11 mouse cellular contexts compared by ENCODE assay signal in genomic region chr15:78409570-78410052, GRCm38 (mm10). TPM values are rescaled to one million over a fixed set of nuclear protein-coding genes. Genes with fewer than 3 reads are reported as not detected.
DNase-seq lines count a peak whose midpoint lies in the region; ATAC-seq and TF ChIP-seq lines count a peak whose summit lies in the region.
"Had no signal": no experiment of that assay in that cellular context is flagged by ENCODE, and none has a peak within 500 bp of the region (broad histone marks: within the 10 kb centered on the region; RNA-seq: fewer than 3 reads in every experiment).

No protein-coding gene starts in this region.

- peak overlapping the region; percentile 21; the same call in 1 of the 2 replicates for H3K4me3 ChIP-seq in heart, postnatal 0 days (ENCODE audit: low read depth, low read length)
- no peak overlapping the region for H3K4me3 ChIP-seq in heart, adult 2 months
- peak overlapping the region; percentile 14; the same call in 1 of the 2 replicates for H3K4me3 ChIP-seq in hindbrain, embryonic 14.5 days (replicated peaks; ENCODE audit: low read length)
- H3K4me3 ChIP-seq in limb, embryonic 13.5 days, result peak overlapping the region; percentile 29
- H3K4me3 ChIP-seq in stomach, embryonic 14.5 days (ENCODE audit: low read depth, low read length), result peak overlapping the region; percentile 17

- no peak for DNase-seq in heart, postnatal 0 days (ENCODE audit: low spot score)
- DNase-seq in heart, adult 2 months, result no peak
- DNase-seq in hindbrain, embryonic 14.5 days (ENCODE audit: low spot score), result no peak
- DNase-seq in urinary bladder, postnatal 25 days (ENCODE audit: low spot score), result no peak
- no peak for DNase-seq in gastrocnemius, postnatal 4 days (ENCODE audit: low spot score in 2 of 2)
- no peak for DNase-seq in left cerebral cortex, adult 9 months (ENCODE audit: low spot score in 2 of 2)
- DNase-seq: cerebellum, adult 18-20 months; left cerebral cortex, postnatal 4 days had no signal

- no peaks in the 10 kb centered on the region for H3K79me2 ChIP-seq in heart, adult 2 months (replicated peaks; ENCODE audit: control insufficient read depth, insufficient read depth, low read length)

- no peak for TF ChIP-seq EP300 in heart, postnatal 0 days (IDR thresholded peaks at IDR 0.05; ENCODE audit: low read depth)
- TF ChIP-seq EP300 in heart, adult 2 months (IDR thresholded peaks at IDR 0.05; ENCODE audit: insufficient read depth, low read depth, low read length), result no peak

- WGBS in heart, postnatal 0 days, result 38% methylated on average over 12 of the region's 12 CpGs
- 69% methylated on average over 12 of the region's 12 CpGs for WGBS in heart, adult 2 months
- WGBS in hindbrain, embryonic 14.5 days, result 8% methylated on average over 12 of the region's 12 CpGs
- WGBS in limb, embryonic 13.5 days, result 7% methylated on average over 12 of the region's 12 CpGs
- 17% methylated on average over 12 of the region's 12 CpGs for WGBS in stomach, embryonic 14.5 days

- no peak for ATAC-seq in heart, postnatal 0 days (ENCODE audit: insufficient read depth, low read depth)
- no peak for ATAC-seq in hindbrain, embryonic 14.5 days (ENCODE audit: low FRiP score)
- ATAC-seq in limb, embryonic 13.5 days (ENCODE audit: low FRiP score, low read depth), result no peak
- ATAC-seq in stomach, embryonic 14.5 days (ENCODE audit: insufficient number of reproducible peaks, insufficient read depth, low FRiP score, low read depth), result no peak

- no peak overlapping the region for H3K27ac ChIP-seq in heart, postnatal 0 days (ENCODE audit: low read depth)
- H3K27ac ChIP-seq in heart, adult 2 months, result no peak overlapping the region
- no peak overlapping the region for H3K27ac ChIP-seq in hindbrain, embryonic 14.5 days
- H3K27ac ChIP-seq in limb, embryonic 13.5 days, result no peak overlapping the region
- H3K27ac ChIP-seq in stomach, embryonic 14.5 days (ENCODE audit: low read length), result no peak overlapping the region

- H3K36me3 ChIP-seq in heart, postnatal 0 days (replicated peaks; ENCODE audit: control insufficient read depth, insufficient read depth, low read length), result 0 out of 2 replicates have a peak, but pooled peaks cover 4% of the 10 kb centered on the region
- H3K36me3 ChIP-seq in heart, adult 2 months (ENCODE audit: control insufficient read depth, insufficient read depth, low read length), result no peaks in the 10 kb centered on the region
- H3K36me3 ChIP-seq in hindbrain, embryonic 14.5 days (replicated peaks; ENCODE audit: control insufficient read depth, insufficient read depth), result peaks cover 7% of the 10 kb centered on the region
- peaks cover 7% of the 10 kb centered on the region; the same call in 1 of the 2 replicates for H3K36me3 ChIP-seq in limb, embryonic 13.5 days
- no peaks in the 10 kb centered on the region; the same call in 1 of the 2 replicates for H3K36me3 ChIP-seq in stomach, embryonic 14.5 days (ENCODE audit: control insufficient read depth, insufficient read depth, low read length)

- TF ChIP-seq CTCF in heart, postnatal 0 days (IDR thresholded peaks at IDR 0.05; ENCODE audit: low read depth), result no peak
- no peak for TF ChIP-seq CTCF in heart, adult 2 months (IDR thresholded peaks at IDR 0.05)

- no peaks in the 10 kb centered on the region for H3K9me3 ChIP-seq in heart, postnatal 0 days (replicated peaks; ENCODE audit: control insufficient read depth, low read length)
- H3K9me3 ChIP-seq in hindbrain, embryonic 14.5 days (ENCODE audit: control insufficient read depth, low read length), result no peaks in the 10 kb centered on the region
- H3K9me3 ChIP-seq in limb, embryonic 13.5 days, result no peaks in the 10 kb centered on the region
- no peaks in the 10 kb centered on the region for H3K9me3 ChIP-seq in stomach, embryonic 14.5 days (ENCODE audit: control insufficient read depth, low read depth, low read length)

- H3K9ac ChIP-seq in heart, postnatal 0 days (replicated peaks; ENCODE audit: low read depth, low read length), result no peak overlapping the region
- H3K9ac ChIP-seq in heart, adult 2 months (ENCODE audit: low read depth, low read length), result no peak overlapping the region
- no peak overlapping the region; the same call in 1 of the 2 replicates for H3K9ac ChIP-seq in hindbrain, embryonic 14.5 days
- H3K9ac ChIP-seq in limb, embryonic 13.5 days, result peak overlapping the region; percentile 43
- no peak overlapping the region for H3K9ac ChIP-seq in stomach, embryonic 14.5 days (replicated peaks; ENCODE audit: low read depth, low read length)

- H3K4me1 ChIP-seq in heart, postnatal 0 days (ENCODE audit: control insufficient read depth, insufficient read depth), result peaks cover 31% of the 10 kb centered on the region
- H3K4me1 ChIP-seq in heart, adult 2 months (ENCODE audit: control insufficient read depth, insufficient read depth, low read length), result peaks cover 8% of the 10 kb centered on the region
- peaks cover 31% of the 10 kb centered on the region for H3K4me1 ChIP-seq in hindbrain, embryonic 14.5 days (replicated peaks; ENCODE audit: control insufficient read depth, insufficient read depth, low read length)
- H3K4me1 ChIP-seq in limb, embryonic 13.5 days, result peaks cover 31% of the 10 kb centered on the region
- H3K4me1 ChIP-seq in stomach, embryonic 14.5 days (ENCODE audit: control insufficient read depth, insufficient read depth, low read length), result peaks cover 20% of the 10 kb centered on the region; the same call in 1 of the 2 replicates

- H3K4me2 ChIP-seq in heart, postnatal 0 days (ENCODE audit: low read depth, low read length), result peak overlapping the region; percentile 39; the same call in 1 of the 2 replicates
- peak overlapping the region; percentile 37 for H3K4me2 ChIP-seq in hindbrain, embryonic 14.5 days (replicated peaks)
- H3K4me2 ChIP-seq in limb, embryonic 13.5 days (replicated peaks), result peak overlapping the region; percentile 55
- H3K4me2 ChIP-seq in stomach, embryonic 14.5 days (replicated peaks; ENCODE audit: low read depth, low read length), result peak overlapping the region; percentile 44

- no peak for TF ChIP-seq POLR2A in heart, adult 2 months (IDR thresholded peaks at IDR 0.05; ENCODE audit: insufficient read depth, low read depth, low read length)

- H3K27me3 ChIP-seq in heart, postnatal 0 days (ENCODE audit: control insufficient read depth, insufficient read depth, low read length), result peaks cover 22% of the 10 kb centered on the region
- H3K27me3 ChIP-seq in heart, adult 2 months (ENCODE audit: control insufficient read depth, insufficient read depth, low read length), result no peaks in the 10 kb centered on the region
- H3K27me3 ChIP-seq in hindbrain, embryonic 14.5 days (ENCODE audit: control insufficient read depth, insufficient read depth, low read length), result peaks cover 38% of the 10 kb centered on the region
- peaks cover 45% of the 10 kb centered on the region for H3K27me3 ChIP-seq in limb, embryonic 13.5 days
- H3K27me3 ChIP-seq in stomach, embryonic 14.5 days (ENCODE audit: control insufficient read depth, insufficient read depth, low read length), result peaks cover 16% of the 10 kb centered on the region; the same call in 1 of the 2 replicates

- intact Hi-C loops in heart, adult 2 months (cut with DNase I), result no loop called here

RNA-seq across cellular contexts. Expression of gene Mpst, which starts 3.4 kb away (rescaled TPM):
- total RNA-seq in heart, postnatal 0 days (2014; rRNA removed; ENCODE audit: low replicate concordance), result 40.0 and 52.2 TPM in 2 replicates
- polyA plus RNA-seq in heart, postnatal 0 days (2015; fragmentation: Nextera tagmentation; extraction: Ambion mirVana), result 1.1 and 1.2 TPM in 2 replicates
- total RNA-seq in heart, adult 2 months (2021), result 10 to 100 TPM; 37.5 to 45.9 TPM
- 64.5 and 79.5 TPM in 2 replicates for polyA plus RNA-seq in heart, adult 2 months (2012; rRNA removed)
- 3.2 and 4.2 TPM in 2 replicates for polyA plus RNA-seq in hindbrain, embryonic 14.5 days (2014; fragmentation: Nextera tagmentation; extraction: Ambion mirVana)
- polyA plus RNA-seq in limb, embryonic 13.5 days (2015; fragmentation: Nextera tagmentation; extraction: Ambion mirVana), result 1.6 TPM in 2 replicates
- polyA plus RNA-seq in stomach, embryonic 14.5 days (2014; fragmentation: Nextera tagmentation; extraction: Ambion mirVana), result 3.2 and 4.4 TPM in 2 replicates
- 10 to 100 TPM; 27.6 to 34.5 TPM for total RNA-seq in gastrocnemius, postnatal 4 days (2021)

RNA-seq across cellular contexts. Expression of gene Tst, which starts 3.9 kb away (rescaled TPM):
- 42.4 and 50.9 TPM in 2 replicates for total RNA-seq in heart, postnatal 0 days (2014; rRNA removed; ENCODE audit: low replicate concordance)
- polyA plus RNA-seq in heart, postnatal 0 days (2015; fragmentation: Nextera tagmentation; extraction: Ambion mirVana), result 21.9 and 22.0 TPM in 2 replicates
- total RNA-seq in heart, adult 2 months (2021), result 10 to 100 TPM; 19.1 to 23.2 TPM
- polyA plus RNA-seq in heart, adult 2 months (2012; rRNA removed), result 30.3 and 41.7 TPM in 2 replicates
- 21.4 and 23.7 TPM in 2 replicates for polyA plus RNA-seq in hindbrain, embryonic 14.5 days (2014; fragmentation: Nextera tagmentation; extraction: Ambion mirVana)
- polyA plus RNA-seq in limb, embryonic 13.5 days (2015; fragmentation: Nextera tagmentation; extraction: Ambion mirVana), result 5.6 and 7.3 TPM in 2 replicates
- polyA plus RNA-seq in stomach, embryonic 14.5 days (2014; fragmentation: Nextera tagmentation; extraction: Ambion mirVana), result 38.6 and 44.6 TPM in 2 replicates
- total RNA-seq in gastrocnemius, postnatal 4 days (2021), result 10 to 100 TPM; 17.5 to 20.5 TPM

RNA-seq across cellular contexts. Expression of gene Tex33, which starts 13.9 kb away (rescaled TPM):
- total RNA-seq in heart, postnatal 0 days (2014; rRNA removed; ENCODE audit: low replicate concordance), result not detected in 2 replicates
- not detected in 2 replicates for polyA plus RNA-seq in heart, postnatal 0 days (2015; fragmentation: Nextera tagmentation; extraction: Ambion mirVana)
- not detected for total RNA-seq in heart, adult 2 months (2021)
- polyA plus RNA-seq in heart, adult 2 months (2012; rRNA removed), result 0.43 and 0.67 TPM in 2 replicates
- polyA plus RNA-seq in hindbrain, embryonic 14.5 days (2014; fragmentation: Nextera tagmentation; extraction: Ambion mirVana), result not detected in 2 replicates
- polyA plus RNA-seq in limb, embryonic 13.5 days (2015; fragmentation: Nextera tagmentation; extraction: Ambion mirVana), result not detected in 2 replicates
- polyA plus RNA-seq in stomach, embryonic 14.5 days (2014; fragmentation: Nextera tagmentation; extraction: Ambion mirVana), result not detected in 2 replicates
- not detected for total RNA-seq in gastrocnemius, postnatal 4 days (2021)
- total RNA-seq: CH12.LX; left cerebral cortex, postnatal 4 days had no signal

RNA-seq across cellular contexts. Expression of gene Kctd17, which starts 18.8 kb away (rescaled TPM):
- total RNA-seq in heart, postnatal 0 days (2014; rRNA removed; ENCODE audit: low replicate concordance), result 38.4 and 49.8 TPM in 2 replicates
- polyA plus RNA-seq in heart, postnatal 0 days (2015; fragmentation: Nextera tagmentation; extraction: Ambion mirVana), result 15.7 and 17.8 TPM in 2 replicates
- total RNA-seq in heart, adult 2 months (2021), result 10 to 100 TPM; 18.4 to 24.5 TPM
- 52.5 and 66.1 TPM in 2 replicates for polyA plus RNA-seq in heart, adult 2 months (2012; rRNA removed)
- polyA plus RNA-seq in hindbrain, embryonic 14.5 days (2014; fragmentation: Nextera tagmentation; extraction: Ambion mirVana), result 134 and 141 TPM in 2 replicates
- 45.0 and 48.3 TPM in 2 replicates for polyA plus RNA-seq in limb, embryonic 13.5 days (2015; fragmentation: Nextera tagmentation; extraction: Ambion mirVana)
- polyA plus RNA-seq in stomach, embryonic 14.5 days (2014; fragmentation: Nextera tagmentation; extraction: Ambion mirVana), result 38.9 and 39.4 TPM in 2 replicates
- 10 to 100 TPM; 83.5 to 85.4 TPM for total RNA-seq in gastrocnemius, postnatal 4 days (2021)
- total RNA-seq: CH12.LX had no signal

RNA-seq across cellular contexts. Expression of gene Tmprss6, which starts 58.8 kb away (rescaled TPM):
- total RNA-seq in heart, postnatal 0 days (2014; rRNA removed; ENCODE audit: low replicate concordance), result 0.50 TPM in 1 of 2 replicates, not detected in the other
- polyA plus RNA-seq in heart, postnatal 0 days (2015; fragmentation: Nextera tagmentation; extraction: Ambion mirVana), result 0.29 and 0.49 TPM in 2 replicates
- not detected for total RNA-seq in heart, adult 2 months (2021)
- 0.20 TPM in 1 of 2 replicates, not detected in the other for polyA plus RNA-seq in heart, adult 2 months (2012; rRNA removed)
- polyA plus RNA-seq in hindbrain, embryonic 14.5 days (2014; fragmentation: Nextera tagmentation; extraction: Ambion mirVana), result 0.48 and 1.1 TPM in 2 replicates
- polyA plus RNA-seq in limb, embryonic 13.5 days (2015; fragmentation: Nextera tagmentation; extraction: Ambion mirVana), result 0.13 and 0.81 TPM in 2 replicates
- 0.50 and 0.52 TPM in 2 replicates for polyA plus RNA-seq in stomach, embryonic 14.5 days (2014; fragmentation: Nextera tagmentation; extraction: Ambion mirVana)
- under 1 TPM in 1 of 2 experiments, not detected in 1; 0.62 TPM for total RNA-seq in gastrocnemius, postnatal 4 days (2021)
- total RNA-seq: left cerebral cortex, postnatal 4 days had no signal

Comparison
In these comparisons a context has a peak if more than half of its experiments do, and no peak if none do; other contexts are left out.
1. RNA of gene Mpst, which starts 3.4 kb away (polyA plus RNA-seq): 64.5 to 79.5 TPM in heart, adult 2 months; 3.2 to 4.4 TPM in stomach, embryonic 14.5 days, 3.2 to 4.2 TPM in hindbrain, embryonic 14.5 days, 1.6 TPM in limb, embryonic 13.5 days and 1.1 to 1.2 TPM in heart, postnatal 0 days; every median in the first group is over 10 times any median in the second.
2. Peak in every context shown above with its lines, with median percentiles within 50 percentile points of each other: H3K4me2 ChIP-seq.